Mouse (Mus musculus) ES-Bruce4 (cell line): ENCODE data around the gene Rac1. TPM values are rescaled to one million over a fixed set of nuclear protein-coding genes. Genes with fewer than 3 reads are reported as not detected.
A peak's percentile ranks its signal among the peaks of the same experiment; 100 is the strongest.

ENCODE experiments used
- H3K27ac ChIP-seq: 2 replicates; pipeline ENCODE4 v1.5.1; 2012; ENCODE audit warnings: low read length, inconsistent platforms; ENCODE audit not compliant: insufficient read depth
- H3K27me3 ChIP-seq: 2 replicates; pipeline ENCODE4 v1.6.1; 2012; ENCODE audit warnings: mild to moderate bottlenecking, low read length, inconsistent platforms; ENCODE audit not compliant: control insufficient read depth, poor library complexity, insufficient read depth, severe bottlenecking
- H3K36me3 ChIP-seq: 2 replicates; pipeline ENCODE4 v1.6.1; 2012; ENCODE audit warnings: inconsistent platforms, mild to moderate bottlenecking, low read length, moderate library complexity; ENCODE audit not compliant: control insufficient read depth, poor library complexity, insufficient read depth, severe bottlenecking
- H3K4me1 ChIP-seq: one replicate; pipeline ENCODE4 v1.8.1; 2011; ENCODE audit warnings: low read length; ENCODE audit not compliant: control insufficient read depth, insufficient read depth
- H3K4me3 ChIP-seq: 2 replicates; pipeline ENCODE4 v1.5.1; 2011; ENCODE audit warnings: low read depth, mild to moderate bottlenecking, low read length
- H3K9ac ChIP-seq: 2 replicates; pipeline ENCODE4 v1.6.1; 2012; ENCODE audit warnings: low read depth, mild to moderate bottlenecking, inconsistent platforms; ENCODE audit not compliant: poor library complexity, severe bottlenecking
- H3K9me3 ChIP-seq: replicated peaks from 2 replicates; pipeline ENCODE4 v1.6.1; 2012; ENCODE audit warnings: mild to moderate bottlenecking, low read length, inconsistent platforms; ENCODE audit not compliant: control insufficient read depth, poor library complexity, insufficient read depth, severe bottlenecking
- CTCF ChIP-seq: IDR thresholded peaks from one replicate; pipeline ENCODE4 v1.8.1; 2011; ENCODE audit warnings: low read depth, low read length
- EP300 ChIP-seq: IDR thresholded peaks from 2 replicates; pipeline ENCODE4 v1.6.1; 2011; ENCODE audit warnings: low read depth, low read length; ENCODE audit not compliant: insufficient read depth
- POLR2A ChIP-seq: IDR thresholded peaks from one replicate; pipeline ENCODE4 v1.8.1; 2011; ENCODE audit warnings: low read length; ENCODE audit not compliant: insufficient read depth
- polyA plus RNA-seq: library from polyadenylated mRNA; stranded (reverse); fragments of >200 nt; gene quantifications from 2 replicates; pipeline ENCODE4 v1.2.4, GENCODE M21; 2011; ENCODE audit warnings: low read depth; ENCODE audit not compliant: missing spikeins, insufficient read depth, insufficient read length

Rac1 gene
- polyA plus RNA-seq, 1 experiment = 278 TPM

GRCm38 (mm10) chr5:143509737-143510136, 18.1 kb downstream of the Rac1 start:
- no peaks in the 10 kb centered on the region for H3K27me3 ChIP-seq
- H3K27ac ChIP-seq = no peak overlapping the region
- H3K9me3 ChIP-seq = no peaks in the 10 kb centered on the region
- peaks cover 7% of the 10 kb centered on the region for H3K4me1 ChIP-seq
- no peak overlapping the region for H3K9ac ChIP-seq
- TF ChIP-seq CTCF (no peak), EP300 (no peak), POLR2A (no peak)
- no peak overlapping the region for H3K4me3 ChIP-seq
- peaks cover 23% of the 10 kb centered on the region for H3K36me3 ChIP-seq

- Histone ChIP-seq H3K27me3 (no peaks in the 10 kb centered on the region), H3K36me3 (peaks cover 20% of the 10 kb centered on the region), H3K4me3 (no peak overlapping the region), H3K9me3 (no peaks in the 10 kb centered on the region), H3K4me1 (peaks cover 7% of the 10 kb centered on the region), H3K9ac (no peak overlapping the region), H3K27ac (no peak overlapping the region)
- TF ChIP-seq CTCF (no peak), EP300 (no peak), POLR2A (no peak)
These were observed 18.5 kb downstream of the Rac1 start for GRCm38 (mm10) chr5:143509294-143509693.

GRCm38 (mm10) chr5:143505545-143505944, 22.3 kb downstream of the Rac1 start:
- Histone ChIP-seq H3K27ac (no peak overlapping the region), H3K27me3 (no peaks in the 10 kb centered on the region), H3K9ac (no peak overlapping the region), H3K4me3 (no peak overlapping the region), H3K4me1 (peaks cover 4% of the 10 kb centered on the region), H3K9me3 (no peaks in the 10 kb centered on the region), H3K36me3 (0 out of 2 replicates have a peak, but pooled peaks cover 6% of the 10 kb centered on the region)
- TF ChIP-seq POLR2A = no peak
- no peak for TF ChIP-seq CTCF
- no peak for TF ChIP-seq EP300

- H3K9ac ChIP-seq = no peak overlapping the region
- H3K9me3 ChIP-seq = no peaks in the 10 kb centered on the region
- no peak for TF ChIP-seq POLR2A
- no peak for TF ChIP-seq CTCF
- TF ChIP-seq EP300 = no peak
- no peak overlapping the region for H3K27ac ChIP-seq
- H3K27me3 ChIP-seq = no peaks in the 10 kb centered on the region
- H3K36me3 ChIP-seq = 0 out of 2 replicates have a peak, but pooled peaks cover 6% of the 10 kb centered on the region
- H3K4me1 ChIP-seq = peaks cover 2% of the 10 kb centered on the region
- H3K4me3 ChIP-seq = no peak overlapping the region
These were observed 22.8 kb downstream of the Rac1 start for GRCm38 (mm10) chr5:143505056-143505455.

- Histone ChIP-seq H3K27ac (no peak overlapping the region), H3K4me1 (no peaks in the 10 kb centered on the region), H3K4me3 (no peak overlapping the region), H3K9ac (no peak overlapping the region), H3K9me3 (no peaks in the 10 kb centered on the region), H3K36me3 (0 out of 2 replicates have a peak, but pooled peaks cover 6% of the 10 kb centered on the region), H3K27me3 (no peaks in the 10 kb centered on the region)
- no peak for TF ChIP-seq EP300
- peak; percentile 46 for TF ChIP-seq CTCF
- no peak for TF ChIP-seq POLR2A
These were observed 23.4 kb downstream of the Rac1 start for GRCm38 (mm10) chr5:143504453-143504852.

GRCm38 (mm10) chr5:143503740-143504139, 24.1 kb downstream of the Rac1 start:
- no peak overlapping the region for H3K9ac ChIP-seq
- no peaks in the 10 kb centered on the region for H3K9me3 ChIP-seq
- 0 out of 2 replicates have a peak, but pooled peaks cover 6% of the 10 kb centered on the region for H3K36me3 ChIP-seq
- TF ChIP-seq POLR2A (no peak), CTCF (no peak), EP300 (no peak)
- no peaks in the 10 kb centered on the region for H3K27me3 ChIP-seq
- H3K4me1 ChIP-seq = no peaks in the 10 kb centered on the region
- H3K27ac ChIP-seq = no peak overlapping the region
- H3K4me3 ChIP-seq = no peak overlapping the region
